Mouse (Mus musculus) forebrain, embryonic 16.5 days (tissue): ENCODE results near the gene Higd1c. TPM values are rescaled to one million over a fixed set of nuclear protein-coding genes. Genes with fewer than 3 reads are reported as not detected.

Experiments used
- ATAC-seq: fragments of 200-750 bp; cut with Nextera tagmentation; 2 replicates; pipeline ENCODE4 v1.8.0; 2017; ENCODE audit warnings: mild to moderate bottlenecking, moderate library complexity
- H3K27ac ChIP-seq: fragments of 300-500 bp; sonication (generic); 2 replicates; pipeline ENCODE4 v1.5.1; 2014; ENCODE audit warnings: low read length, control low read depth
- H3K27me3 ChIP-seq: fragments of 300-500 bp; sonication (generic); replicated peaks from 2 replicates; pipeline ENCODE4 v1.6.1; 2014; ENCODE audit warnings: low read length; ENCODE audit not compliant: control insufficient read depth, insufficient read depth
- H3K36me3 ChIP-seq: fragments of 300-500 bp; sonication (generic); 2 replicates; pipeline ENCODE4 v1.6.1; 2014; ENCODE audit not compliant: control insufficient read depth, insufficient read depth
- H3K4me1 ChIP-seq: fragments of 300-500 bp; sonication (generic); replicated peaks from 2 replicates; pipeline ENCODE4 v1.6.1; 2014; ENCODE audit warnings: low read length; ENCODE audit not compliant: control insufficient read depth, insufficient read depth
- H3K4me2 ChIP-seq: fragments of 300-500 bp; sonication (generic); 2 replicates; pipeline ENCODE4 v1.6.1; 2014; ENCODE audit warnings: mild to moderate bottlenecking, low read length, control low read depth
- H3K4me3 ChIP-seq: fragments of 300-500 bp; sonication (generic); replicated peaks from 2 replicates; pipeline ENCODE4 v1.5.1; 2014; ENCODE audit warnings: mild to moderate bottlenecking, low read length, control low read depth
- H3K9ac ChIP-seq: fragments of 300-500 bp; sonication (generic); replicated peaks from 2 replicates; pipeline ENCODE4 v1.6.1; 2014; ENCODE audit warnings: low read depth, low read length, control low read depth
- H3K9me3 ChIP-seq: fragments of 300-500 bp; sonication (generic); 2 replicates; pipeline ENCODE4 v1.6.1; 2016; ENCODE audit warnings: low read length; ENCODE audit not compliant: control insufficient read depth
- WGBS: fragments of 180-500 bp; shearing (Covaris S2); extraction: QIAGEN DNeasy Blood & Tissue Kit; methylation state at CpG from one replicate; pipeline ENCODE4 v1.1.7; 2014; 5-methylcytosine and 5-hydroxymethylcytosine counted together
- polyA plus RNA-seq: library from polyadenylated mRNA; unstranded; fragments of >200 nt; fragmentation: Nextera tagmentation; extraction: Ambion mirVana; gene quantifications from 2 replicates; pipeline ENCODE4 v1.2.1, GENCODE M21; 2015

Gene Higd1c
- polyA plus RNA-seq, 1 experiment from 2014 or later: not detected

DNA sequence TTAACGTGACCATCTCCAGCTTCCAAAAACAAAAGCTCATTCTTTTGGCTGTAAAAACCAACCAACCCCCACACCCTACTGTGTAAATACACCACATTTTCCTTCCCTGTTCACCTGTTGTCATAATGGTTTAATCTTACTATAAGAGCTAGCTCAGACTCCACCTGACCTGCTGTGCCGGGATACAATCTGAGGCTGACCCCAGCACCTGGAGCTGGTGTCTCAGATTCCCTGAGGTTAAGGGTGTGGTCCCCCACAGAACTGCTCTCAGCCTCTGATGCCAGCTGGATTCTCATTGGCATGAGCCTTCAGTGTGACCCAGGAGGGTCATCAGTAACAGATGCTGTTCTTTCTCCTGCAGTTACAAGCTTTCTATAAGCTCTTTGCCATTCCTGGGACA is 15.8 kb downstream of the Higd1c start:
- H3K9ac ChIP-seq: no peak overlapping the region
- no peaks in the 10 kb centered on the region for H3K36me3 ChIP-seq
- 75% methylated on average over 2 of the region's 2 CpGs for WGBS
- no peak for ATAC-seq
- no peaks in the 10 kb centered on the region for H3K9me3 ChIP-seq
- H3K4me1 ChIP-seq: no peaks in the 10 kb centered on the region
- H3K27me3 ChIP-seq: no peaks in the 10 kb centered on the region
- no peak overlapping the region for H3K4me2 ChIP-seq
- H3K27ac ChIP-seq: no peak overlapping the region
- H3K4me3 ChIP-seq: no peak overlapping the region

DNA sequence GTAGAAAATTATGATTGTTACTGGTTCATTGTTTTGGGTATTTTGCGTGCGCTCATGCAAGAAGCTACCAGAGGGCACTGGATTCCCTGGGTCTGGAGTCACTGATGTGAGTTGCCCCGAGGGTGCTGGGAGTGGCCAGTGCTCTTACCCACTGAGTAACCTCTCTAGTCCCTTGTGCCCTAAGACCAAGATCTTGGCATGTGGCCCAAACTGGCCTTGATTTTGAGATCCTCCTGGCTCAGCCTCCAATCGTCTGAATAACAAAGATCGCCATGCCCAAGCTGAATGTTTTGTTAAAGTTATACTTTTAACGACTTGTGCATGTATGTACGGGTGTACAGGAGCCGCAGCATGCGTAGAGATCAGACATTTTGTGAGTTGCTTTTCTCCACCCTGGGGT is 21.4 kb downstream of the Higd1c start:
- Histone ChIP-seq H3K4me3 (no peak overlapping the region), H3K9me3 (no peaks in the 10 kb centered on the region), H3K9ac (no peak overlapping the region), H3K27me3 (no peaks in the 10 kb centered on the region), H3K4me2 (no peak overlapping the region), H3K4me1 (no peaks in the 10 kb centered on the region), H3K36me3 (no peaks in the 10 kb centered on the region), H3K27ac (no peak overlapping the region)
- WGBS: 91% methylated on average over 9 of the region's 9 CpGs
- no peak for ATAC-seq

GRCm38 (mm10) chr15:100387544-100388223 is 23.3 kb downstream of the Higd1c start:
- H3K4me3 ChIP-seq: no peak overlapping the region
- no peaks in the 10 kb centered on the region for H3K9me3 ChIP-seq
- H3K4me1 ChIP-seq: no peaks in the 10 kb centered on the region
- H3K36me3 ChIP-seq: no peaks in the 10 kb centered on the region
- ATAC-seq: no peak
- no peak overlapping the region for H3K4me2 ChIP-seq
- no peak overlapping the region for H3K9ac ChIP-seq
- WGBS: 93% methylated on average over 17 of the region's 17 CpGs
- no peak overlapping the region for H3K27ac ChIP-seq
- H3K27me3 ChIP-seq: no peaks in the 10 kb centered on the region

DNA sequence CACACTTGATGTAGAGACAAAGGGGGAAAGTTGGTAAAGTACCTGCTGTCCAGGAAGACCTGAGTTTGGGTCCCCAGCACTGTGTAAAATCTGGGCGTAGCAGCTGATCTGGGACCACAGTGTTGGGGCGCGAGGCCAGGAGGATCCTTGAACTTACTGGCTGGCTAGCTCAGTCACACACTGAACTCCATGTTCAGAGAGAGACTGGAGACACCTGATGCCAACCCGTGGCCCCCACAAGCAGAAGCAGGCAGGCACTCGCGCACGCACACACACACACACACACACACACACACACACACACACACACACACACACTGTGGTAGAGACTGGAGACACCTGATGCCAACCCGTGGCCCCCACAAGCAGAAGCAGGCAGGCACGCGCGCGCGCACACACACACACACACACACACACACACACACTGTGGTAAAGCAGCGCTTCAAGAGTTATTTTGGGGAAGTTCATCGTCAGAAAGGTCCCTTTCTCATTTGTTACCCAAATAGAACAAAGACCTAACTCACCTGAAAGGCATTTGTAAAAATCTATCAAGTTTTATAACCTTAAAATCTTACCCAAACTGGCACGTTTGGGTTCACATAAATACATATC is 24.0 kb downstream of the Higd1c start:
- 92% methylated on average over 16 of the region's 16 CpGs for WGBS
- H3K9me3 ChIP-seq: no peaks in the 10 kb centered on the region
- no peak for ATAC-seq

DNA sequence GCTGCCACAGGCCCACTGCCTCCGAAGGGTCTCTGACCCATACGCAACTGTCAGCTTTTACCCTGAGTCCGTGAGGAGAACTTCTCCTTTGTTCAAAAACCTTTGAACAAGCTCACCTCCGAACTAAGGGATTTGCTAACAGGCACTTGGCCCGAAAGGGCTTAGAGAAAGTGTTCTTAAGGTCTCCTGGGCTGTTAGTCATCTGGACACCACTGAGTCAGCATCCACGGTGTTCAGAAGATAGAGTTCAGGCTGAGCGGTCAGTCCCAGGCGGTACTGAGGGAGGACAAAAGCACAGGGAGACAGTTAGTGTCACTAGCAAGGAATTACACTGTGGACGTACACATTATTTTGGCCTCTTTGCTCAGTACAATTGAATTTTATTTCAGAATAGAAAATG is 24.5 kb downstream of the Higd1c start:
- ATAC-seq: no peak
- Histone ChIP-seq H3K4me1 (no peaks in the 10 kb centered on the region), H3K9ac (no peak overlapping the region), H3K4me3 (no peak overlapping the region), H3K36me3 (no peaks in the 10 kb centered on the region; the same call in 1 of the 2 replicates), H3K9me3 (no peaks in the 10 kb centered on the region), H3K27me3 (no peaks in the 10 kb centered on the region), H3K27ac (no peak overlapping the region), H3K4me2 (no peak overlapping the region)
- 58% methylated on average over 9 of the region's 9 CpGs for whole genome bisulfite sequencing

More for the DNA sequence above, 24.0 kb downstream of the Higd1c start:
- no peak overlapping the region for H3K4me3 ChIP-seq
- H3K4me2 ChIP-seq: no peak overlapping the region
- no peaks in the 10 kb centered on the region for H3K4me1 ChIP-seq
- no peak overlapping the region for H3K9ac ChIP-seq
- no peak overlapping the region for H3K27ac ChIP-seq
- no peaks in the 10 kb centered on the region; the same call in 1 of the 2 replicates for H3K36me3 ChIP-seq
- no peaks in the 10 kb centered on the region for H3K27me3 ChIP-seq

GRCm38 (mm10) chr15:100391066-100391465 is 26.7 kb downstream of the Higd1c start:
- ATAC-seq: no peak
- Histone ChIP-seq H3K9ac (no peak overlapping the region), H3K27me3 (no peaks in the 10 kb centered on the region), H3K4me3 (no peak overlapping the region), H3K4me2 (no peak overlapping the region), H3K27ac (no peak overlapping the region), H3K9me3 (no peaks in the 10 kb centered on the region), H3K4me1 (no peaks in the 10 kb centered on the region), H3K36me3 (peaks cover 12% of the 10 kb centered on the region; the same call in 1 of the 2 replicates)
- WGBS: 84% methylated on average over 7 of the region's 7 CpGs

DNA sequence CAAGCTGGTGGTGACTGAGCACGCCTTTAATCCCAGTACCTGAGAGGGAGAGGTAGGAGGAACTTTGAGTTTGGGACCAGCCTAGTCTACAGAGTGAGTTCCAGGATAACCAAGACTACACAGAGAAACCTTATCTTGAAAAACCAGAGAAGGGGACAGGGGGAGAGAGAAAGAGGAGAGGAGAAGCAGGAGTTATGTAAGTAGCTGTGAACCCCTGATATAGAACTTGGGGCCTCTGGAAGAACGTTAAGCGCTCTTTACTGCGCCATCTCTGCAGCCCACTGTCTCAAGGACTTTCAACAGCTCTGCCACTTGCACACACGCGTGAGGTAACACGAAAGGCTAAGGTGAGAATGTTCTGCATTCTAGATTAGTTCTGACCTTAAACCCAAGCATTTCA is 27.3 kb downstream of the Higd1c start:
- Histone ChIP-seq H3K9me3 (no peaks in the 10 kb centered on the region), H3K4me3 (no peak overlapping the region), H3K4me2 (no peak overlapping the region), H3K9ac (no peak overlapping the region), H3K4me1 (no peaks in the 10 kb centered on the region), H3K27ac (no peak overlapping the region), H3K36me3 (peaks cover 12% of the 10 kb centered on the region; the same call in 1 of the 2 replicates), H3K27me3 (no peaks in the 10 kb centered on the region)
- WGBS: 95% methylated on average over 7 of the region's 7 CpGs
- ATAC-seq: no peak

- ATAC-seq: no peak
- Histone ChIP-seq H3K4me2 (no peak overlapping the region), H3K4me1 (no peaks in the 10 kb centered on the region), H3K27ac (no peak overlapping the region), H3K27me3 (no peaks in the 10 kb centered on the region), H3K4me3 (no peak overlapping the region), H3K36me3 (peaks cover 20% of the 10 kb centered on the region), H3K9ac (no peak overlapping the region), H3K9me3 (no peaks in the 10 kb centered on the region)
- WGBS: 89% methylated on average over 11 of the region's 11 CpGs
These were observed 28.7 kb downstream of the Higd1c start for GRCm38 (mm10) chr15:100393016-100393415.

DNA sequence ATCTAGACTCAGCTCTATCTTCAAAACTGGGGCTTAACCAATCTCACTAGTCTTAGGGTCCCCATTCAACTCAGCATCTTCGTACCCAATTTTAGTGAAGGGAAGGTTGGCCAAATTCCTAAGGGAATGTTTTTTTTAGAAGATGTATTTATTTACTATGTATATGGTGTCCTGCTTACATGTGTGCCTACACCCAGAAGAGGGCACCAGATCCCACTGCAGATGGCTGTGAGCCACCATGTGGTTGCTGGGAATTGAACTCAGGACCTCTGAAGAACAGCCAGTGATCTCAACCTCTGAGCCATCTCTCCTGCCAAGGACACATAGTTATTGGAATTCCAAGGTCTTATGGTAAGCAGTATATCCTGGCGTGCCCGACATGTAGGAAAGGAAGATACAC is 31.2 kb downstream of the Higd1c start:
- Histone ChIP-seq H3K9me3 (no peaks in the 10 kb centered on the region), H3K27me3 (no peaks in the 10 kb centered on the region), H3K36me3 (peaks cover 36% of the 10 kb centered on the region), H3K9ac (no peak overlapping the region), H3K4me2 (no peak overlapping the region), H3K4me3 (no peak overlapping the region), H3K4me1 (no peaks in the 10 kb centered on the region), H3K27ac (no peak overlapping the region)
- ATAC-seq: no peak
- 95% methylated on average over 3 of the region's 3 CpGs for WGBS
